Mouse (Mus musculus) CH12.LX (cell line): ENCODE measurements around the gene Anln.

Source experiments
- CHD2 ChIP-seq: IDR thresholded peaks from 2 replicates; pipeline ENCODE4 v1.6.1; 2011; ENCODE audit warnings: low read length, improper control_type of control experiment
- CTCF ChIP-seq, 2 experiments: IDR thresholded peaks in 1 of 2; conservative IDR thresholded peaks in 1 of 2; 2 replicates each; pipeline ENCODE4 v1.5.1; 2011 to 2012; ENCODE audit warnings: low read depth in 2 of 2, low read length in 2 of 2, improper control_type of control experiment in 1 of 2, inconsistent platforms in 1 of 2, mild to moderate bottlenecking in 1 of 2, moderate library complexity in 1 of 2
- E2F4 ChIP-seq: IDR thresholded peaks from 2 replicates; pipeline ENCODE4 v1.6.1; 2011; ENCODE audit warnings: low read depth, low read length, improper control_type of control experiment; ENCODE audit not compliant: insufficient replicate concordance
- EP300 ChIP-seq: IDR thresholded peaks from 2 replicates; pipeline ENCODE4 v1.6.1; 2011; ENCODE audit warnings: low read length, improper control_type of control experiment
- JUND ChIP-seq: conservative IDR thresholded peaks from 2 replicates; pipeline ENCODE4 v1.6.1; 2011; ENCODE audit warnings: low read depth, low read length, improper control_type of control experiment
- MAZ ChIP-seq: IDR thresholded peaks from 2 replicates; pipeline ENCODE4 v1.6.1; 2012; ENCODE audit warnings: low read depth, mild to moderate bottlenecking, inconsistent platforms, low read length, improper control_type of control experiment, moderate library complexity
- MYC ChIP-seq: IDR thresholded peaks from 2 replicates; pipeline ENCODE4 v1.6.1; 2011; ENCODE audit warnings: low read depth, mild to moderate bottlenecking, improper control_type of control experiment, low read length
- POLR2A ChIP-seq: IDR thresholded peaks from 2 replicates; pipeline ENCODE4 v1.6.1; 2011; ENCODE audit warnings: low read depth, mild to moderate bottlenecking, improper control_type of control experiment, low read length
- RAD21 ChIP-seq: IDR thresholded peaks from 2 replicates; pipeline ENCODE4 v1.6.1; 2011; ENCODE audit warnings: low read depth, mild to moderate bottlenecking, low read length, improper control_type of control experiment, moderate library complexity
- TCF12 ChIP-seq: IDR thresholded peaks from 2 replicates; pipeline ENCODE4 v1.6.1; 2014; ENCODE audit warnings: low read depth, mild to moderate bottlenecking, inconsistent platforms, low read length, improper control_type of control experiment
- UBTF ChIP-seq: IDR thresholded peaks from 2 replicates; pipeline ENCODE4 v1.6.1; 2012; ENCODE audit warnings: low read depth, mild to moderate bottlenecking, inconsistent platforms, low read length, improper control_type of control experiment, moderate library complexity
- USF1 ChIP-seq: IDR thresholded peaks from 2 replicates; pipeline ENCODE4 v1.6.1; 2014; ENCODE audit warnings: low read depth, mild to moderate bottlenecking, inconsistent platforms, low read length, improper control_type of control experiment
- ZC3H11A ChIP-seq: IDR thresholded peaks from 2 replicates; pipeline ENCODE4 v1.6.1; 2012; ENCODE audit warnings: low read depth, mild to moderate bottlenecking, inconsistent platforms, low read length, improper control_type of control experiment
- ZNF384 ChIP-seq: IDR thresholded peaks from 2 replicates; pipeline ENCODE4 v1.6.1; 2012; ENCODE audit warnings: low read depth, low read length, improper control_type of control experiment, inconsistent platforms

DNA sequence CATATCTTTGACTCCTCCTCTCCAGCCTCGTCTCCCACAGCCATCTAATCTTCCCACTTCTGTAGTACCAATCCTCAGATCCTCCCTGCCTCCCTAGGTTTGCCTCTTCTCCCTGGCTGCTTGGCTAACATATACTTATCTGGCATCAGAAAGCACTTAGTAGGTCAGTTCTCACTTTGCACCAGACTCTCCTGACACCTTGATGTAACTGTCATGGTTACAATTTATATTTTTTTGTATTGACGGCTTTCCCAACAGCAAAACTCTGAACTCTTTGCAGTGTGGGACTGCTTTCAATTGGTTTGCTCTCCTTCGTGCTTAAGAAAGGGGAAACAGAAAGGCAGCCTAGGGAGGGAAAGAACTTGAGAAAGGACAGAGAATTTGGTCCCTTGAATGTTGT is 27.2 kb upstream of the Anln start:
- TF ChIP-seq TCF12 (no peak), CTCF (conservative IDR thresholded peaks at IDR 0.05 in 1 of 2, IDR thresholded peaks at IDR 0.05 in 1 of 2; ENCODE audit: low read depth in 2 of 2, low read length in 2 of 2) (no peak), MAZ (no peak), CHD2 (no peak), EP300 (no peak), ZC3H11A (no peak), POLR2A (no peak), JUND (no peak), RAD21 (no peak), USF1 (no peak), ZNF384 (no peak), E2F4 (no peak), MYC (no peak), UBTF (no peak)
